Mouse (Mus musculus) thymus, postnatal 10 days (tissue): ENCODE results near the gene Mfsd4b2.

ENCODE experiments used
- DNase-seq, 2 experiments: peaks; one replicate each; pipeline ENCODE4 v3.0.0; 2021; ENCODE audit warnings: low spot score in 2 of 2

Gene Mfsd4b2

DNA sequence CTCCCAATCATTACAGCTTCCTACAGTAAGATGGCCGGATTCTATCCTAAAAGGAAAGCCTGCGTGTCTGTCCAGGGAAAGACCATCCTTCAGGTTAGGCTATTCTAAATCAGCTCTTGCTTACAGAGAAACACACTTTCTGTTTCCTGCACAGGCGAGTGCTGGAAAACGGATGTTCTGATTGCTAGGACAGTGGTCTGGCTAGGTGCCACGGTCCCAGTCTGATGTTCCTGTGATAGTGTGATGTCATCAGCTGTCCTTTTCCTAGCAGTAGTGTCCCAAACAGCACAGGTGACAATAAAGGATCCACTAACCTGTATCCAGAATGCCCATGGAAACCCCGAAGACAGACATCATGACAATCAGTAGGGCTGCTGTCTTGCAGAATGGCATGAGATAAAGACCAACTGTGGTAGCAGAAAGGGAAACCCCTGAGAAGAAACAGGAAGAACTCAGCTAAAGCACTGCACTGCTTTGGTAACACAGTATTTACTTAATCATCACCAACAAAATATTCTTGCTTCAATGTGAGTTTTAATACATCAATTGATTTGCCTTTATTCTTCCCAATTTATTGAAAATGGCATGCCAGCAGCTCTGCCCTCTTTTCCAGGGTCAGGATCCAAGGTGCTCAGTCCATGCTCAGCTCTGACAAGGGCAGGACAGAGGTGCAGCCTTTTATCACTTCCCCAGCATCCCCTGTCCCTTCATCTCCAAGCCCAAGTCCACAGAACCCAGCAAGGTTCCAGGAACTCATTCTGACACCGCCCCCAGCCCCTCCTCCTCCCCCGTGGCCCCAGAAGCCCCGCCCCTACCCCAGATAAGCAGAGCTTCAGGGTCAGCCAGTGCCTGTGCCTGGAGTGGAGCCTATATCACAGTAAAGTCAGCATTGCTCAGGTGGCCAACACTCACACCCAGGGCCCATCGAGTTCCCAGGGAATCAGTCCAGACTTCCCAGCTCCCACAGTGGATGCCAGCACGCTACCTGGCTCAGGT lies 32.7 kb downstream of the Mfsd4b2 start:
- DNase-seq: no peak

GRCm38 (mm10) chr10:39888621-39889020 lies 38.1 kb downstream of the Mfsd4b2 start:
- no peak for DNase-seq
